Mouse (Mus musculus): ENCODE results near the gene Tekt5. TPM values are rescaled to one million over a fixed set of nuclear protein-coding genes. Genes with fewer than 3 reads are reported as not detected.

Tekt5 gene
- polyA plus RNA-seq, 1 experiment from 2014 or later: 0.75 TPM

GRCm38 (mm10) chr16:10415976-10416375, 20.7 kb upstream of the Tekt5 start:
- Histone ChIP-seq H3K4me3 (no peak overlapping the region), H3K4me1 (peaks cover 16% of the 10 kb centered on the region), H3K27ac (no peak overlapping the region), H3K27me3 (no peaks in the 10 kb centered on the region), H3K36me3 (peaks cover 70% of the 10 kb centered on the region), H3K9me3 (replicated peaks) (no peaks in the 10 kb centered on the region), H3K9ac (no peak overlapping the region), H3K4me2 (replicated peaks) (no peak overlapping the region)
- 80% methylated on average over 6 of the region's 6 CpGs for WGBS
- ATAC-seq (ENCODE audit: low FRiP score): no peak

- peak within 1 kb of the TSS; percentile 74 for H3K9ac ChIP-seq
- peaks cover 34% of the 10 kb centered on the region for H3K36me3 ChIP-seq
- 3% methylated on average over 56 of the region's 56 CpGs for WGBS
- H3K4me3 ChIP-seq: peak within 1 kb of the TSS; percentile 74
- no peaks in the 10 kb centered on the region; the same call in 1 of the 2 replicates for H3K27me3 ChIP-seq
- H3K4me2 ChIP-seq (replicated peaks): peak within 1 kb of the TSS; percentile 69
- no peaks in the 10 kb centered on the region for H3K9me3 ChIP-seq (replicated peaks)
- peaks cover 17% of the 10 kb centered on the region for H3K4me1 ChIP-seq
- H3K27ac ChIP-seq: peak within 1 kb of the TSS; percentile 96
- ATAC-seq (ENCODE audit: low FRiP score): peak; percentile 97
These were observed 16.8 kb upstream of the Tekt5 start, which contains the start of gene Nubp1 for GRCm38 (mm10) chr16:10411764-10412746. Gene Nubp1 (plus strand): TSS chr16:10411948.

DNA sequence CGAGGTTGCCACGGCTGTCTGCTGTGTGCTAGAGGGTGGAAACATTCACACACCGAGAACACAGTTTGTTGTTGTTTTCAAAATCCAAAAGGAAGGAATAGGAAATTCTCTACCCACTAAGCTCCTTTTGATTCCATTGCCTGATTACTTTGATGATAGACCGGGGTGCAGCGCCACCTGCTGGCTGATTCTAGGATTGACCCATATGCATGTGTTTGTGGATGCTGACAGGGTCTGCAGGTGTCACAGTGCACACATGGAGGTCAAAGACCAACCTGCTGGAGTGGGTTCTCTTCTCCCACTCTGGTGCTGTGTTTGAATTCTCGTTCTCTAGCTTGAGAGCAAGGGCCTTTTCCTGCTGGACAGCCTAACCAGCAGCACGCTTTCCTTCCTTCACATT, 3.9 kb upstream of the Tekt5 start:
- Histone ChIP-seq H3K4me3 (no peak overlapping the region), H3K4me1 (peaks cover 7% of the 10 kb centered on the region; the same call in 1 of the 2 replicates), H3K27ac (no peak overlapping the region), H3K4me2 (replicated peaks) (no peak overlapping the region), H3K36me3 (no peaks in the 10 kb centered on the region), H3K9me3 (replicated peaks) (no peaks in the 10 kb centered on the region), H3K27me3 (peaks cover 18% of the 10 kb centered on the region), H3K9ac (no peak overlapping the region)
- 30% methylated on average over 7 of the region's 7 CpGs for WGBS
- no peak for ATAC-seq (ENCODE audit: low FRiP score)

DNA sequence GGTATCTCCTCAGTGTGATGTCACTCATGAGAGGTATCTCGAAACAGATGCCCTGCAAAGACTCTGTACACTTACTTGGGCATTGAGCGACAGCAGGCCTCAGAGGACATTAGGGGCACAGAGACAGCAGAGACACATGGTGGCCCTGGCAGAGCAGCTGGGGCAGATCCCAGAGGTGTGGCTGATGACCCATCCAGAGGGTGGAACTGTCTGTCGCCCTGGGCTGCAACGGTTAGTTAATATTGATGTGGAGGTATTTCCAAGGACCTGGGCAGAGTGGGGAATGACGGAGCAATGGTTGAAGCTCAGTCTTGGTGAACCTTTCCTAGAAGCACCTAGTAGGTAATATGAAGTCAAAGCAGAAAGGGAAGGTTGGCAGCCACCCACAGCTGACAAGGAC, 3.5 kb upstream of the Tekt5 start:
- 0 out of 2 replicates have a peak, but pooled peaks have one; percentile 22 for ATAC-seq (ENCODE audit: low FRiP score)
- no peak overlapping the region for H3K4me2 ChIP-seq (replicated peaks)

GRCm38 (mm10) chr16:10392587-10392986, 2.7 kb downstream of the Tekt5 start:
- H3K4me2 ChIP-seq (replicated peaks): no peak overlapping the region
- no peak overlapping the region for H3K4me3 ChIP-seq
- no peaks in the 10 kb centered on the region for H3K9me3 ChIP-seq (replicated peaks)

More for the DNA sequence above, 3.5 kb upstream of the Tekt5 start:
- no peak overlapping the region for H3K27ac ChIP-seq
- peaks cover 22% of the 10 kb centered on the region for H3K27me3 ChIP-seq
- H3K9ac ChIP-seq: no peak overlapping the region
- no peaks in the 10 kb centered on the region for H3K9me3 ChIP-seq (replicated peaks)
- no peaks in the 10 kb centered on the region for H3K36me3 ChIP-seq
- H3K4me3 ChIP-seq: no peak overlapping the region
- WGBS: 72% methylated on average over 5 of the region's 5 CpGs
- H3K4me1 ChIP-seq: peaks cover 7% of the 10 kb centered on the region; the same call in 1 of the 2 replicates

DNA sequence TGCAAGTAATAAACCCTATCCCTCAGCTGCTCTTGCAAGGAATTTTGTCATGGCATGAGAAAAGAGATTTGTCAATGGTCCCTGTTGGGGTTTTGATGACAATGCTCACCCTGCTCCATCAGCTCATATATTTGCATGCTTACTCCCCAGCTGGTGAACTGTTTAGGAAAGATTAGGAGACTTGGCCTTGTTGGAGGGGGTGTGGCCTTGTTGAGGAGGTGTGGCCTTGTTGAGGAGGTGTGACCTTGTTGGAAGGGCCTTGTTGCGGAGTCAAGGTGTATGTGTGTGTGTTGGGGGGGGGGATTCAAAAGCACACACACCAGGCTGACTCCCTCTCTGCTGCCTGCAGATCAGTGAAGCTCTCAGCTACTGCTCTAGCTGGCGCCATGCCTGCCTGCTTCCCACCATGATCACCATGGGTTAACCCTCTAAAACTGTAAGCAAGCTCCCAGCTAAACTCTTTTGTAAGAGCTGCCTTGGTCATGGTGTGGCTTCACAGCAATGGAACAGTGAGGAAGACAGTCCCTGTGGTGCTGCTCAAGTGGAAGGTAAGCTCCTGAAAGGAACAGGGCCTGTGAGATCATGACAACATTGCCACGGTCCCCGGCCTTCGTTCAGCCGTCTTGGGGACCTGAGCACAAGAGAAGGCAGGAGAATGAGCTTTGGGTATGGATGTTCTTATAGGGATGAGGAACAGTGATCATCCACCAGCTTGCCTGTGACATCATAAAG, 6.5 kb downstream of the Tekt5 start:
- no peak for ATAC-seq (ENCODE audit: low FRiP score)
- Histone ChIP-seq H3K36me3 (no peaks in the 10 kb centered on the region), H3K27ac (no peak overlapping the region), H3K9me3 (replicated peaks) (no peaks in the 10 kb centered on the region), H3K27me3 (0 out of 2 replicates have a peak, but pooled peaks cover 9% of the 10 kb centered on the region), H3K4me1 (no peaks in the 10 kb centered on the region), H3K4me2 (replicated peaks) (no peak overlapping the region), H3K9ac (no peak overlapping the region), H3K4me3 (no peak overlapping the region)
- WGBS: 91% methylated on average over 6 of the region's 6 CpGs

More at GRCm38 (mm10) chr16:10392587-10392986, 2.7 kb downstream of the Tekt5 start:
- WGBS: 84% methylated on average over 9 of the region's 9 CpGs
- peaks cover 7% of the 10 kb centered on the region; the same call in 1 of the 2 replicates for H3K4me1 ChIP-seq
- no peak overlapping the region for H3K9ac ChIP-seq
- no peak overlapping the region for H3K27ac ChIP-seq
- H3K27me3 ChIP-seq: peaks cover 25% of the 10 kb centered on the region
- no peak for ATAC-seq (ENCODE audit: low FRiP score)
- H3K36me3 ChIP-seq: no peaks in the 10 kb centered on the region

DNA sequence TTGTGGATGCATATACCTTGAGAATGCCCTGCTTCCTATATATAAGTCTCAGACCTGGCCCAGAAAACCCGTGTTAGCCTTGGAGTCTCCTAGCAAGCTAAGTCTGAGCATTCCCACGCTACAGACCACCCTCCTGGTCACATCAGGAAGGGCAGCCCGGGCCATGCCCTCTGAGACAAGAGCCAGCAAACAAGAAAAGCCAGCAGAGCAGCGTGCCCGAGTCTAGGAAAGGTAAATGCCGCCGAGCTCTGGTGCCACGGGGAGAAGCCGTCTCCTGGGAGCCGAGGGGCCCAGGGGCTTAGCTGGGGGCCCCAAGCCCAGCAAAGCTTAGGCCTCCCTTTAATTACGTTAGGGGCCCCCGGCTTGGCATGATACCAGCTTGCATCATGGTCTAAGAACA, 10.0 kb downstream of the Tekt5 start:
- Histone ChIP-seq H3K9ac (no peak overlapping the region), H3K4me3 (no peak overlapping the region), H3K4me2 (replicated peaks) (no peak overlapping the region), H3K9me3 (replicated peaks) (no peaks in the 10 kb centered on the region), H3K36me3 (no peaks in the 10 kb centered on the region), H3K4me1 (no peaks in the 10 kb centered on the region), H3K27ac (no peak overlapping the region), H3K27me3 (0 out of 2 replicates have a peak, but pooled peaks cover 6% of the 10 kb centered on the region)
- ATAC-seq (ENCODE audit: low FRiP score): no peak
- 78% methylated on average over 12 of the region's 12 CpGs for WGBS

DNA sequence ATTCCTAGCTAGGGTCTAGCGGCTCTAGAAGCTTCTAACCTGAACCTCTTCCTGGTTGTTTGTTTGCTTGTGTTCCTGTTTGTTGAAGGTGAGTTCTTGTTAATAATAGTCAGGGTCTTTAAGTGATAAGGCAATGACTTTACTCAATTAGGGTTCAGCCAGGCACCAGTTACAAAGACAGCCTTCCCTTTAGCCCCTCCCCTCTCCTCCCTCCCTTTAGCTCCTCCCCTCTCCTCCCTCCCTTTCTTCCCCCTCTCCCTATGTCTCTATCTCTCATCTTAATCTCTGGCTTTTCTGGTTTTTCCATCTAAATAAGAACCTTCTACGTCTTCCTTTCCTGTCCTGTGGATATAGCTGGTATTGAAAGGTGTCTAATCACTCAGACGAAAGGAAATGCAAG, 10.7 kb downstream of the Tekt5 start:
- Histone ChIP-seq H3K27ac (no peak overlapping the region), H3K4me2 (replicated peaks) (no peak overlapping the region), H3K36me3 (no peaks in the 10 kb centered on the region), H3K9ac (no peak overlapping the region), H3K4me1 (no peaks in the 10 kb centered on the region), H3K27me3 (0 out of 2 replicates have a peak, but pooled peaks cover 6% of the 10 kb centered on the region), H3K4me3 (no peak overlapping the region), H3K9me3 (replicated peaks) (no peaks in the 10 kb centered on the region)
- whole genome bisulfite sequencing: 64% methylated on average over 3 of the region's 3 CpGs
- ATAC-seq (ENCODE audit: low FRiP score): no peak

DNA sequence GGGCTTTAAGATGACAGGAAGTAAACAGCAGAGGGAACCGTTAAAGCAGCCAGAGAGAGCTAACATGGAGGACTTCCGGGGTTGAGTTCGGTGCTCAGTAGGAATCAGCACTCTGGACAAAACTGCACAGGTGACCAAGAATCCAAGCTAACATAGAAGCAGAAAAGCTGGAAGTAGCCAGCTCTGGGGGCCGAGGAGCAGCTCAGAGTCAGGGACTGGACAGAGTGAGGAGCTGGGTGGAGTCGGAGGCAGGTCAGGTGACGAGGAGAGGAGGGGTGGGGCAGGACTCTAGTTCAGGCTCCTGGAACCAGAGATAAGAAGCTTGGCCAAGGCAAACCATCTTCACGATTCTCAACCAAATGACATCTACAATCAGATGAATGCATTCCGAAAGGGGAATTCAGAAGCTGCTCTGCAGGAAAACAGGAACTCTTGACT, 11.2 kb downstream of the Tekt5 start:
- 39% methylated on average over 8 of the region's 8 CpGs for WGBS

DNA sequence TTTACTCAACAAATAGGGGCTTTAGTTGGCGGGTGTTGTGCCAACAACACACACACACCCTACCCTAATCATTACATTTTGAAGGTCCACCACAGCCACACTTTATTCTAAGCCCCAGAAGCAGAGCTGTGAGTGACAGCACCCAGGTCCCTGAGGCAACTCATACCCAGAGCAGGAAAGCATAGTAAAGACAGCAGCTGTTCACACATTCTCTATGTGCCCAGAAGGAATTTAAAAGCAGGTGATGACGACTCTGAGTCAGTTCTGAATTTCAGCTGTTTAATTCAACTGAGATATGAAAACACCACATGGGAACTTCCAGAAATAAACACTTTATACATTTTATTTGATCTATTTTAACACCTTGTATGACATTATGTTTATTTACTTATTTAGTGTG, 15.8 kb downstream of the Tekt5 start:
- Histone ChIP-seq H3K36me3 (no peaks in the 10 kb centered on the region), H3K9ac (no peak overlapping the region), H3K4me3 (no peak overlapping the region), H3K27me3 (peaks cover under 1% of the 10 kb centered on the region; the same call in 1 of the 2 replicates), H3K9me3 (replicated peaks) (no peaks in the 10 kb centered on the region), H3K4me1 (peaks cover 3% of the 10 kb centered on the region; the same call in 1 of the 2 replicates), H3K4me2 (replicated peaks) (no peak overlapping the region), H3K27ac (no peak overlapping the region)
- ATAC-seq (ENCODE audit: low FRiP score): no peak
- WGBS: 69% methylated on average over 2 of the region's 2 CpGs

More for the DNA sequence above, 11.2 kb downstream of the Tekt5 start:
- Histone ChIP-seq H3K27ac (no peak overlapping the region), H3K4me2 (replicated peaks) (peak overlapping the region; percentile 30), H3K36me3 (no peaks in the 10 kb centered on the region), H3K9me3 (replicated peaks) (no peaks in the 10 kb centered on the region), H3K9ac (no peak overlapping the region), H3K4me1 (no peaks in the 10 kb centered on the region), H3K27me3 (0 out of 2 replicates have a peak, but pooled peaks cover 6% of the 10 kb centered on the region), H3K4me3 (no peak overlapping the region)
- no peak for ATAC-seq (ENCODE audit: low FRiP score)

DNA sequence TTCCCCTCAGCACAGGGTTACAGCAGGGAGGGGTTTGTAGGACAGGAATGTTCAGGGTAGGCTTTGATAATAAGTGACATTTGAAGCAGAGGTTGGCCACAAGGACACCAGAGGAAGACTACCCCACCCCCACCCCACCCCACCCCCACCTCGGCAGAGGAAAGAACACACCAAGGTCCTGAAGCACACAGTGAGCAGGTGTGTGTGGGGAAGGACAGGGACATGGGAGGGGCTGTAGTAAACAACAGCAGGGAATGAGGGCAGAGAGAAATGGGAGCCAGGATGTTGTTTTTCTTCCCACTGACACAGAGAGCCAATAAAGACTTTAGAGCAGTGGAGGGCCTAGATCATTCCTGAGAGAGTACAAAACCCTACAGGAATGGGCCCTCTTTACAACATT, 18.0 kb downstream of the Tekt5 start:
- 70% methylated on average over 1 of the region's 1 CpGs for WGBS
- H3K27me3 ChIP-seq: peaks cover 4% of the 10 kb centered on the region; the same call in 1 of the 2 replicates
- peaks cover 5% of the 10 kb centered on the region; the same call in 1 of the 2 replicates for H3K4me1 ChIP-seq
- H3K36me3 ChIP-seq: no peaks in the 10 kb centered on the region
- no peak overlapping the region for H3K9ac ChIP-seq
- no peak for ATAC-seq (ENCODE audit: low FRiP score)
- H3K9me3 ChIP-seq (replicated peaks): no peaks in the 10 kb centered on the region
- no peak overlapping the region for H3K4me2 ChIP-seq (replicated peaks)
- H3K4me3 ChIP-seq: no peak overlapping the region
- no peak overlapping the region for H3K27ac ChIP-seq

Measured in hindbrain, embryonic 12.5 days (tissue).